Mouse (Mus musculus): ENCODE measurements around the gene Fgf5. TPM values are rescaled to one million over a fixed set of nuclear protein-coding genes. Genes with fewer than 3 reads are reported as not detected.

Fgf5 gene
- polyA plus RNA-seq, 1 experiment from 2014 or later, result 0.66 TPM

GRCm38 (mm10) chr5:98326625-98327024, 72.6 kb downstream of the Fgf5 start:
- WGBS, result 69% methylated on average over 2 of the region's 2 CpGs
- H3K4me3 ChIP-seq, result no peak overlapping the region
- no peak overlapping the region for H3K9ac ChIP-seq
- ATAC-seq (ENCODE audit: insufficient number of reproducible peaks, insufficient read depth, low FRiP score, low TSS enrichment, low read depth), result no peak
- peaks cover 2% of the 10 kb centered on the region; the same call in 1 of the 2 replicates for H3K4me1 ChIP-seq
- no peak overlapping the region for H3K4me2 ChIP-seq
- peaks cover 8% of the 10 kb centered on the region; the same call in 1 of the 2 replicates for H3K27me3 ChIP-seq
- no peaks in the 10 kb centered on the region for H3K36me3 ChIP-seq
- no peaks in the 10 kb centered on the region for H3K9me3 ChIP-seq
- no peak overlapping the region for H3K27ac ChIP-seq

Other genes starting within 250 kb of the Fgf5 start
- gene Antxr2, start 223.1 kb upstream of the Fgf5 start, polyA plus RNA-seq (2015; fragmentation: Nextera tagmentation; extraction: Ambion mirVana), result 15.5 and 18.3 TPM in 2 replicates
- 0.11 and 0.21 TPM in 2 replicates for gene Prdm8, start 87.0 kb upstream of the Fgf5 start, polyA plus RNA-seq (2015; fragmentation: Nextera tagmentation; extraction: Ambion mirVana)
- 0.95 and 1.2 TPM in 2 replicates for gene Cfap299, start 75.1 kb downstream of the Fgf5 start, polyA plus RNA-seq (2015; fragmentation: Nextera tagmentation; extraction: Ambion mirVana)